Comparison of ENCODE assay signal across 11 mouse cellular contexts in the genomic region with DNA sequence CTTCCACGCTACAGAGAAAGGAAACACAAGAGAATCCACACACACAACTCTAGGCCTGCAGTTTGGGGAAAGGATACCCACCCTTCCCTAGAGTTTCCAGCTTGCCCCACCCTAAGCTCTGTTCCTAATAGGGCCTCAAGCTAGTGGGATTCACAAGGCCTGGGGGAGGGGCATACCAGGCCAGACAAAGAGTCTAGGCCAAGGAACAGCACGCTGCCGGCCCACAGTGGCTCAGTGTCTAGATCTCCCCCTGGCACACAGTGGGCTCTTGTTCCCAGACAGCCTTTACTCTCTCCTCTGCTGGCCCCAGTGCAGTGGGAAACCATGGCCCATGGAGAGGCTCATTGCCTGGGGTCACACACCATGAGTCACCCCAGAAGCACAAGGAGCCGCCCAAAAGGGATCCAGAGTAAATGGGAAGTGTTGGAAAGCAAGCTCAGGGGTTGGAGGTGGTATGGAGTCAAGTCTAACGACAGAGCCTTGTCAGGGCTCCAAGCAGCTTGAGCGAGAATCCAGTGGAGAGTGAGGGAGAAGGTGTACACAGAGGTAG. TPM values are rescaled to one million over a fixed set of nuclear protein-coding genes. Genes with fewer than 3 reads are reported as not detected.
DNase-seq lines count a peak whose midpoint lies in the region; ATAC-seq and TF ChIP-seq lines count a peak whose summit lies in the region.
"Had no signal": no experiment of that assay in that cellular context is flagged by ENCODE, and none has a peak within 500 bp of the region (broad histone marks: within the 10 kb centered on the region; RNA-seq: fewer than 3 reads in every experiment).

No protein-coding gene starts in this region.

- H3K4me1 ChIP-seq in neural tube, embryonic 11.5 days (ENCODE audit: control insufficient read depth, insufficient read depth, low read length) = peaks cover 14% of the 10 kb centered on the region; the same call in 1 of the 2 replicates
- peaks cover 16% of the 10 kb centered on the region for H3K4me1 ChIP-seq in hindbrain, embryonic 14.5 days (replicated peaks; ENCODE audit: control insufficient read depth, insufficient read depth, low read length)
- H3K4me1 ChIP-seq in stomach, postnatal 0 days (replicated peaks; ENCODE audit: control insufficient read depth, insufficient read depth) = peaks cover 7% of the 10 kb centered on the region

- no peak for TF ChIP-seq EP300 in stomach, postnatal 0 days (optimal IDR thresholded peaks at IDR 0.05)

- H3K9ac ChIP-seq in neural tube, embryonic 11.5 days (ENCODE audit: low read length) = no peak overlapping the region
- no peak overlapping the region for H3K9ac ChIP-seq in hindbrain, embryonic 14.5 days
- H3K9ac ChIP-seq in stomach, postnatal 0 days (ENCODE audit: low read length) = peak overlapping the region; percentile 27

- peak overlapping the region; percentile 41 for H3K27ac ChIP-seq in gastrocnemius, adult 2 months
- H3K27ac ChIP-seq in neural tube, embryonic 11.5 days (ENCODE audit: low read depth, low read length) = no peak overlapping the region
- H3K27ac ChIP-seq in hindbrain, embryonic 14.5 days = no peak overlapping the region
- no peak overlapping the region for H3K27ac ChIP-seq in stomach, postnatal 0 days (replicated peaks)
- H3K27ac ChIP-seq: macrophage had no signal

- DNase-seq in gastrocnemius, adult 2 months = peak; percentile 41
- no peak for DNase-seq in gastrocnemius, postnatal 14 days
- peak; percentile 64 for DNase-seq in neural tube, embryonic 11.5 days (ENCODE audit: low spot score)
- no peak for DNase-seq in neural tube, embryonic 10.5 days (ENCODE audit: extremely low spot score, low spot score)
- no peak for DNase-seq in hindbrain, embryonic 14.5 days (ENCODE audit: low spot score)
- no peak for DNase-seq in stomach, postnatal 0 days (ENCODE audit: low spot score)
- DNase-seq in left cerebral cortex, postnatal 25 days (ENCODE audit: low spot score in 2 of 2) = no peak
- no peak for DNase-seq in adrenal gland, postnatal 25 days
- DNase-seq: kidney, postnatal 4 days; right cerebral cortex, postnatal 4 days had no signal

- no peaks in the 10 kb centered on the region for H3K9me3 ChIP-seq in neural tube, embryonic 11.5 days (ENCODE audit: control insufficient read depth, low read length)
- no peaks in the 10 kb centered on the region for H3K9me3 ChIP-seq in hindbrain, embryonic 14.5 days (ENCODE audit: control insufficient read depth, low read length)
- no peaks in the 10 kb centered on the region for H3K9me3 ChIP-seq in stomach, postnatal 0 days (ENCODE audit: control insufficient read depth, low read length)

- TF ChIP-seq CTCF in gastrocnemius, adult 2 months (IDR thresholded peaks at IDR 0.05) = no peak
- no peak for TF ChIP-seq CTCF in stomach, postnatal 0 days (IDR thresholded peaks at IDR 0.05; ENCODE audit: low read depth)

- 63% methylated on average over 6 of the region's 6 CpGs for WGBS in neural tube, embryonic 11.5 days
- WGBS in hindbrain, embryonic 14.5 days = 46% methylated on average over 6 of the region's 6 CpGs
- WGBS in stomach, postnatal 0 days = 46% methylated on average over 6 of the region's 6 CpGs

- no peak for ATAC-seq in neural tube, embryonic 11.5 days (ENCODE audit: insufficient read depth, low FRiP score, low TSS enrichment)
- no peak for ATAC-seq in hindbrain, embryonic 14.5 days (ENCODE audit: low FRiP score)
- ATAC-seq in stomach, postnatal 0 days (ENCODE audit: low FRiP score, low TSS enrichment) = no peak

- H3K36me3 ChIP-seq in neural tube, embryonic 11.5 days (ENCODE audit: control insufficient read depth, insufficient read depth, low read length) = no peaks in the 10 kb centered on the region
- H3K36me3 ChIP-seq in hindbrain, embryonic 14.5 days (replicated peaks; ENCODE audit: control insufficient read depth, insufficient read depth) = no peaks in the 10 kb centered on the region
- peaks cover 6% of the 10 kb centered on the region; the same call in 1 of the 2 replicates for H3K36me3 ChIP-seq in stomach, postnatal 0 days (ENCODE audit: control insufficient read depth, insufficient read depth, low read length)

- H3K27me3 ChIP-seq in neural tube, embryonic 11.5 days (ENCODE audit: control insufficient read depth, insufficient read depth, low read length) = peaks cover 4% of the 10 kb centered on the region; the same call in 1 of the 2 replicates
- H3K27me3 ChIP-seq in hindbrain, embryonic 14.5 days (ENCODE audit: control insufficient read depth, insufficient read depth, low read length) = peaks cover 19% of the 10 kb centered on the region
- no peaks in the 10 kb centered on the region for H3K27me3 ChIP-seq in stomach, postnatal 0 days (ENCODE audit: control insufficient read depth, insufficient read depth, low read length)

- peak overlapping the region; percentile 24 for H3K4me3 ChIP-seq in gastrocnemius, adult 2 months
- no peak overlapping the region for H3K4me3 ChIP-seq in neural tube, embryonic 11.5 days (ENCODE audit: low read depth, low read length)
- H3K4me3 ChIP-seq in hindbrain, embryonic 14.5 days (replicated peaks; ENCODE audit: low read length) = no peak overlapping the region
- no peak overlapping the region for H3K4me3 ChIP-seq in stomach, postnatal 0 days (ENCODE audit: low read depth, low read length)

- no peak overlapping the region for H3K4me2 ChIP-seq in neural tube, embryonic 11.5 days (ENCODE audit: low read depth)
- peak overlapping the region; percentile 6; the same call in 1 of the 2 replicates for H3K4me2 ChIP-seq in hindbrain, embryonic 14.5 days (replicated peaks)
- no peak overlapping the region for H3K4me2 ChIP-seq in stomach, postnatal 0 days (replicated peaks; ENCODE audit: low read depth)

- intact Hi-C loops in gastrocnemius, adult 2 months (cut with DNase I) = loop anchor here (10.0 kb wide), 1 partner anchor 106 kb away; no protein-coding TSS in a partner anchor
- intact Hi-C loops in gastrocnemius, postnatal 14 days (cut with DNase I; ENCODE audit: low total_unique reads) = loop anchor here (2.0 kb wide), 1 partner anchor 18 kb away; no protein-coding TSS in a partner anchor
- intact Hi-C loops in left cerebral cortex, postnatal 25 days (cut with DNase I) = loop anchor here (10.0 kb wide), 1 partner anchor 106 kb away; no protein-coding TSS in a partner anchor

RNA-seq across cellular contexts. Expression of gene Rhbdf1, which starts 3.5 kb away (rescaled TPM):
- 10 to 100 TPM; 17.9 to 19.9 TPM for total RNA-seq in gastrocnemius, adult 2 months (2021)
- 10 to 100 TPM; 18.4 to 24.4 TPM for total RNA-seq in gastrocnemius, postnatal 14 days (2021)
- 24.6 and 24.7 TPM in 2 replicates for polyA plus RNA-seq in neural tube, embryonic 11.5 days (2014; fragmentation: Nextera tagmentation; extraction: Ambion mirVana)
- 18.9 and 20.0 TPM in 2 replicates for polyA plus RNA-seq in hindbrain, embryonic 14.5 days (2014; fragmentation: Nextera tagmentation; extraction: Ambion mirVana)
- 35.8 and 38.5 TPM in 2 replicates for polyA plus RNA-seq in stomach, postnatal 0 days (2015; fragmentation: Nextera tagmentation; extraction: Ambion mirVana)
- 10 to 100 TPM; 13.5 to 15.7 TPM for total RNA-seq in left cerebral cortex, postnatal 25 days (2021)
- total RNA-seq in adrenal gland, postnatal 25 days (2021) = 27.6 and 27.9 TPM in 2 replicates

RNA-seq across cellular contexts. Expression of gene Mpg, which starts 7.7 kb away (rescaled TPM):
- total RNA-seq in gastrocnemius, adult 2 months (2021) = 1 to 10 TPM; 3.1 to 5.3 TPM
- 1 to 10 TPM; 7.9 to 9.6 TPM for total RNA-seq in gastrocnemius, postnatal 14 days (2021)
- 29.4 and 31.2 TPM in 2 replicates for polyA plus RNA-seq in neural tube, embryonic 11.5 days (2014; fragmentation: Nextera tagmentation; extraction: Ambion mirVana)
- polyA plus RNA-seq in hindbrain, embryonic 14.5 days (2014; fragmentation: Nextera tagmentation; extraction: Ambion mirVana) = 29.7 and 37.5 TPM in 2 replicates
- 19.9 and 22.1 TPM in 2 replicates for polyA plus RNA-seq in stomach, postnatal 0 days (2015; fragmentation: Nextera tagmentation; extraction: Ambion mirVana)
- 10 to 100 TPM; 20.0 to 20.8 TPM for total RNA-seq in left cerebral cortex, postnatal 25 days (2021)
- 18.5 and 22.9 TPM in 2 replicates for total RNA-seq in adrenal gland, postnatal 25 days (2021)

RNA-seq across cellular contexts. Expression of gene Snrnp25, which starts 13.4 kb away (rescaled TPM):
- 1 to 10 TPM; 9.5 to 9.7 TPM for total RNA-seq in gastrocnemius, adult 2 months (2021)
- 1 to 10 TPM; 8.6 to 8.9 TPM for total RNA-seq in gastrocnemius, postnatal 14 days (2021)
- polyA plus RNA-seq in neural tube, embryonic 11.5 days (2014; fragmentation: Nextera tagmentation; extraction: Ambion mirVana) = 73.4 and 80.3 TPM in 2 replicates
- polyA plus RNA-seq in hindbrain, embryonic 14.5 days (2014; fragmentation: Nextera tagmentation; extraction: Ambion mirVana) = 48.6 and 49.9 TPM in 2 replicates
- polyA plus RNA-seq in stomach, postnatal 0 days (2015; fragmentation: Nextera tagmentation; extraction: Ambion mirVana) = 50.5 and 54.3 TPM in 2 replicates
- 10 to 100 TPM; 23.7 to 23.9 TPM for total RNA-seq in left cerebral cortex, postnatal 25 days (2021)
- total RNA-seq in adrenal gland, postnatal 25 days (2021) = 11.3 and 15.4 TPM in 2 replicates

RNA-seq across cellular contexts. Expression of gene Il9r, which starts 18.5 kb away (rescaled TPM):
- not detected for total RNA-seq in gastrocnemius, adult 2 months (2021)
- under 1 TPM in 1 of 2 experiments, not detected in 1; 0.31 TPM for total RNA-seq in gastrocnemius, postnatal 14 days (2021)
- 0.07 TPM in 1 of 2 replicates, not detected in the other for polyA plus RNA-seq in neural tube, embryonic 11.5 days (2014; fragmentation: Nextera tagmentation; extraction: Ambion mirVana)
- not detected in 2 replicates for polyA plus RNA-seq in hindbrain, embryonic 14.5 days (2014; fragmentation: Nextera tagmentation; extraction: Ambion mirVana)
- 0.02 TPM in 1 of 2 replicates, not detected in the other for polyA plus RNA-seq in stomach, postnatal 0 days (2015; fragmentation: Nextera tagmentation; extraction: Ambion mirVana)
- total RNA-seq in left cerebral cortex, postnatal 25 days (2021) = not detected
- not detected in 2 replicates for total RNA-seq in adrenal gland, postnatal 25 days (2021)
- polyA plus RNA-seq: macrophage had no signal

RNA-seq across cellular contexts. Expression of gene Nprl3, which starts 48.9 kb away (rescaled TPM):
- total RNA-seq in gastrocnemius, adult 2 months (2021) = 10 to 100 TPM; 25.6 to 29.6 TPM
- 10 to 100 TPM; 17.8 to 19.2 TPM for total RNA-seq in gastrocnemius, postnatal 14 days (2021)
- polyA plus RNA-seq in neural tube, embryonic 11.5 days (2014; fragmentation: Nextera tagmentation; extraction: Ambion mirVana) = 29.0 and 33.0 TPM in 2 replicates
- 23.7 and 35.3 TPM in 2 replicates for polyA plus RNA-seq in hindbrain, embryonic 14.5 days (2014; fragmentation: Nextera tagmentation; extraction: Ambion mirVana)
- polyA plus RNA-seq in stomach, postnatal 0 days (2015; fragmentation: Nextera tagmentation; extraction: Ambion mirVana) = 28.0 and 28.2 TPM in 2 replicates
- 10 to 100 TPM; 42.5 to 50.0 TPM for total RNA-seq in left cerebral cortex, postnatal 25 days (2021)
- total RNA-seq in adrenal gland, postnatal 25 days (2021) = 79.0 and 83.9 TPM in 2 replicates

Comparison
In these comparisons a context has a peak if more than half of its experiments do, and no peak if none do; other contexts are left out.
1. DNase-seq: peak in gastrocnemius, adult 2 months (single experiment) and neural tube, embryonic 11.5 days (single experiment); none in gastrocnemius, postnatal 14 days (single experiment), neural tube, embryonic 10.5 days (single experiment), hindbrain, embryonic 14.5 days (single experiment), stomach, postnatal 0 days (single experiment), left cerebral cortex, postnatal 25 days (0 of 2) and adrenal gland, postnatal 25 days (single experiment).